Mouse (Mus musculus): ENCODE results near the gene Elmod3.

DNA sequence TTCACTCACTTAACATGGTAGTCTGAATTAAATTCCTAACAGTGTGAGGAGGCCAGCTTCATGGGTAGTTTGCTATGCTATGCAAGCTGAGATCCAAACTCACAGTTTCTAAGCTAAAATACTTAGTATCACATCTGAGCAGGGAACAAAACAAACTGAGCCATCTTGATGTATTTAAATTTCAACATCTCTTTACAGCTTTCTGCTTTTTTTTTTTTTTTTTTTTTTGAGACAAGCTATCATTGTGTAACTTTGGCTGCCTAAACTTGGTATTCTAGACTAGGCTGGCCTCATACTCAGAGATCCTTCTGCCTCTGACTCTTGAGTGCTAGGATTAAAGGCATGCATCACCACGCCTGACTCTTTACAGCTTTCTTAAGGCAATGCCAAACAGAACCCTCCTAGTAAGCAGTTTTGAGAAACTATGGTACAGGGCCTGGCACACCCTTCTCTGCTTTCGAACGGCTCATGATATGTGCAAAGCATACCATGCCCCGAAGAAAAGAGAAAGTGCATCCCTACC, 10.5 kb upstream of the Elmod3 start:
- no peak for TF ChIP-seq CTCF (IDR thresholded peaks at IDR 0.05; ENCODE audit: low read depth, low read length)
- TF ChIP-seq POLR2A (IDR thresholded peaks at IDR 0.05; ENCODE audit: insufficient read depth, low read length) = no peak

All from ES-Bruce4 (cell line).